ENCODE assay signal across 8 mouse cellular contexts in the genomic region with DNA sequence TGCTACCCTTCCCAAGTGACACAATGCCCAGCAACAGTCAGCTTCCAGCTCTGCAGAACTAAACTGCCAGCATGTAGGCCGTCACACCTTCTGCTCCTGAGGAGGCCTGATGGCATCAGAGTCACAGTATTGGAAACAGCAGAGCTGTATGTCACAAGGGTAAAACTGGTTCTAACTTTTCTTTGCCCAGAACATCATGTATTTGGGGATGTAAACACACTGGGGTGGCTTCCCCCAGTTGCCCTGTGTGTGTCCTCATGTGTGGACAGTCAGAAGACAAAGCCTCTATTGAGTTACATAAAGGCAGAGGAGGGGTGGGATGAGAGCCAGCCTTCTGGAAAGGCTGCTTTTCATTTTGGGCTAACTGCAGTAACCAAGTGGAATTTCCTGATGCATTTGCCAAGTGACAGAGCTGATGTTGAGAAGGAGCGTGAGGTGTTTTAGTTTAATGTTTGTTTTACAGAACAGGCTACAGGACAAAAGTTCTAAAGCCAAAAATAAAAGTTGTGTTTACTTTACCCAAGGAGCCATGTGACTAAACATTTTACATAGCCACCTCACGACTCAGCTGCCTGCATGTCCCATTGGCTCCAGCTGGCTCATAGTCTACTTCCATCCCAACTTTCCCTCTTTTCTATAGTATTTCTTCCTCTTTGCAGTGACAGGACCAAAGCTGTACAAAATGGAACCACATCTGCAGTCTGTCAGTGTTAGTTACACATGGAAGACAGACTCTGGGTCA.
DNase-seq lines count a peak whose midpoint lies in the region; ATAC-seq and TF ChIP-seq lines count a peak whose summit lies in the region.

No protein-coding gene starts in this region.

- H3K9me3 ChIP-seq in hindbrain, embryonic 15.5 days: no peaks in the 10 kb centered on the region
- no peaks in the 10 kb centered on the region for H3K9me3 ChIP-seq in lung, embryonic 14.5 days (ENCODE audit: low read depth, low read length)

- DNase-seq in cerebellum, adult 9-10 months: peak; percentile 51
- DNase-seq in cerebellum, adult 8-10 months: no peak
- peak; percentile 52 for DNase-seq in retina, postnatal 1 day
- no peak for DNase-seq in retina, embryonic 14.5 days (ENCODE audit: low spot score)
- DNase-seq in lung, embryonic 14.5 days: peak; percentile 87
- no peak for DNase-seq in thymus, postnatal 14 days

- peaks cover 10% of the 10 kb centered on the region; the same call in 1 of the 2 replicates for H3K4me1 ChIP-seq in hindbrain, embryonic 15.5 days (replicated peaks)
- peaks cover 9% of the 10 kb centered on the region; the same call in 1 of the 2 replicates for H3K4me1 ChIP-seq in lung, embryonic 14.5 days (ENCODE audit: insufficient read depth)

- 45% methylated on average over 3 of the region's 3 CpGs for WGBS in hindbrain, embryonic 15.5 days
- 26% methylated on average over 3 of the region's 3 CpGs for WGBS in lung, embryonic 14.5 days

- peak; percentile 77 for ATAC-seq in hindbrain, embryonic 15.5 days (ENCODE audit: low FRiP score, low read depth)
- ATAC-seq in lung, embryonic 14.5 days (ENCODE audit: insufficient read depth): peak; percentile 86
- ATAC-seq in activated CD4-positive, CD25-positive, alpha-beta regulatory T cell, adult 4 months: no peak

- TF ChIP-seq CTCF in lung, embryonic 14.5 days (IDR thresholded peaks at IDR 0.05; ENCODE audit: low read depth): no peak

- no peaks in the 10 kb centered on the region for H3K27me3 ChIP-seq in hindbrain, embryonic 15.5 days
- H3K27me3 ChIP-seq in lung, embryonic 14.5 days (ENCODE audit: insufficient read depth, low read length): no peaks in the 10 kb centered on the region

- no peak overlapping the region for H3K9ac ChIP-seq in hindbrain, embryonic 15.5 days
- no peak overlapping the region for H3K9ac ChIP-seq in lung, embryonic 14.5 days

- H3K4me2 ChIP-seq in hindbrain, embryonic 15.5 days: no peak overlapping the region
- no peak overlapping the region for H3K4me2 ChIP-seq in lung, embryonic 14.5 days

- no peaks in the 10 kb centered on the region; the same call in 1 of the 2 replicates for H3K36me3 ChIP-seq in hindbrain, embryonic 15.5 days
- peaks cover 13% of the 10 kb centered on the region; the same call in 1 of the 2 replicates for H3K36me3 ChIP-seq in lung, embryonic 14.5 days (ENCODE audit: insufficient read depth)

- 0 out of 2 replicates have a peak overlapping the region, but pooled peaks have one; percentile 6 for H3K27ac ChIP-seq in hindbrain, embryonic 15.5 days (replicated peaks)
- H3K27ac ChIP-seq in lung, embryonic 14.5 days (ENCODE audit: low read depth): peak overlapping the region; percentile 90

- H3K4me3 ChIP-seq in hindbrain, embryonic 15.5 days: no peak overlapping the region
- H3K4me3 ChIP-seq in lung, embryonic 14.5 days (ENCODE audit: low read depth, low read length): no peak overlapping the region

Comparison
In these comparisons a context has a peak if more than half of its experiments do, and no peak if none do; other contexts are left out.
1. DNase-seq: peak in cerebellum, adult 9-10 months (single experiment), retina, postnatal 1 day (single experiment) and lung, embryonic 14.5 days (single experiment); none in cerebellum, adult 8-10 months (single experiment), retina, embryonic 14.5 days (single experiment) and thymus, postnatal 14 days (single experiment).